Mouse (Mus musculus) lung, postnatal 4 days (tissue): ENCODE measurements around the gene Ctns.

Experiments
- DNase-seq, 2 experiments: peaks; one replicate each; pipeline ENCODE4 v3.0.0; 2021

Ctns gene

GRCm38 (mm10) chr11:73187231-73187630 lies 11.6 kb downstream of the Ctns start:
- DNase-seq, result peak in 1 of 2 experiments; percentile 17

GRCm38 (mm10) chr11:73185872-73186615 lies 12.8 kb downstream of the Ctns start:
- peak in 1 of 2 experiments; percentile 18 for DNase-seq

GRCm38 (mm10) chr11:73177895-73178294 lies 20.9 kb downstream of the Ctns start:
- DNase-seq, result no peak

DNA sequence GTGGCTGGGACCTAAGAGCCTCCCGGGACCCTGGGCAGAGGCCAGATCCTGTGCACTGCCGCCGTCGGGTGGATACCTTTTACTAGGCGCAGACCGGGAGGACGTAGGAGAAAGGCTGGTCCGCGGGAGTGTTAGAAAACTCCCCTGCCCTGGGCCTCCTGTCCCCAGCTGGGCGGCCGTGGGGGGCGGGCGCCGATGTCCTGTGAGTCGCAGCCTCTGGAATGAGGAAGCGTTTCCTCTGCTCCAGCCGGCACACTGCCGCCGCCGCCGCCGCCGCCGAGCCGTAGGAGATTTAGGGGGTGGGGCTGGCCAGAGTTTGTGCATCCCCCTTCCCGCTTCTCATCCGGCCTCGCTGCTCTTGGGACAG lies 21.4 kb downstream of the Ctns start:
- peak; percentile 89 to 95 for DNase-seq

DNA sequence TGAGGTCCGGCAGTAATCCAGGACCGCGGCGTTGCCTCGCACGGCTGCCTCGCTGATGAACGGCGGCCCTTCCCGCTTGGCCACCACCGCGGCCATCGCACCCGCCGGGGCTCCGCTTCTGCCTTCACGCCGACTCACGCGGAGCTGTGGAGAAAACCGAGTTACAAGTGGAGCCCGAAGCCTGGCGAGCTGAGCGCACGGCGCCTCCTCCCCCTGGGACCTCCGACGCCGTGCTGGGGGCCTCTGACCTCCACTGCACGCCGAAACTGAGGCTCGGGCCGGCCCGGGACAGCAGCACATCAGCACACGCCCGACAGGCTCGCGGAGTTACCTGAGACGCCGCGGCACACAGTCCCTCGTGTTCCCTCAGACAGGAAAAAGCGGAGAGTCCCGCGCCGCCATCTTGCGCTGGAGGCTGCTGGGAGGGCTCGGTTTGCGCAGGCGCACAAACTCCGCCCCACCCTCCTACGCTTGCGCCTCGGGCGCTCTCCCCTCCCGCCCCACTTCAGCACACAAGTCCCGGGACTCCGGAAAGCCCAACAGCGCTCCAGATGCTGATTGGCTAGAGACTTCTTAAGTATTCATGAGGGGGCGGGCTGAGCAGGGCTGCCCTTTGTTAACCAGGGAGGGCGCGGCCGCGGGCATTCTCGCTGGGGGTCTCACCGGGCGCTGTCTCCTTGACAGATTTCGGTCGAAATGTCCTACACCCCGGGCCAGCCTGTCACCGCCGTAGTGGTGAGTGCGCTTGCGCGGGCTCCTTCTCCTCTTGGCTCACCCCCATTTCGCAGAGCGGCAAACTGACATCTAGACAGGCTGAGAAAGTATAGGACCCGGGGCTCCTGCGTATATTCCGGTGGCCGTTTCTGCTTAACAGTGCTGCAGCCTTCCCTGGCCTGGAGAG lies 22.0 kb downstream of the Ctns start, which contains the start of the genes Emc6 and Tax1bp3:
Emc6 (minus strand) TSS at position 430 of the 901 bp plus-strand sequence.
Tax1bp3 (plus strand) TSS at position 476 of the 901 bp plus-strand sequence.
- DNase-seq, result peak; percentile 98

GRCm38 (mm10) chr11:73176186-73176585 lies 22.7 kb downstream of the Ctns start:
- no peak for DNase-seq

- DNase-seq, result peak; percentile 70 to 88
Measured at GRCm38 (mm10) chr11:73175612-73176011, 23.2 kb downstream of the Ctns start.

DNA sequence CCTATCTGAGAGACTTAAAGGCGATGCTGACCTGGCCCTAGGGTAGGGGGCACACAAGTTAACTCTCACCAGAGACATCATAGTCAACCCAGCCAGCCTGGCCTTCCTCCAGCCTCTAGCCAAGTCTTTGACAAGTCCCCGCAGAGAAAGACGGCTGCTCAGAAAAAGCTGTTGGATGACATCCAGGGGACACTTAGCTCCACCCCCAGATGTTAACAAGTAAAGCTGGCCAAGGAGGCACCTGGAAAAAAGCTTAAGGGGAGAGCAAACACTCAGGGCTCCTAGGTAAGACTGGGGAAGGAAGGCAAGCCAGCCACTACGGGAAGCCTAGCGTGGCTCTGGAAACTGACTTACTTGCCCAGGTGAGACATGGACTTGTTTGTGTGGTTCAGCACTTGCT lies 26.7 kb downstream of the Ctns start:
- DNase-seq, result peak; percentile 78 to 83

DNA sequence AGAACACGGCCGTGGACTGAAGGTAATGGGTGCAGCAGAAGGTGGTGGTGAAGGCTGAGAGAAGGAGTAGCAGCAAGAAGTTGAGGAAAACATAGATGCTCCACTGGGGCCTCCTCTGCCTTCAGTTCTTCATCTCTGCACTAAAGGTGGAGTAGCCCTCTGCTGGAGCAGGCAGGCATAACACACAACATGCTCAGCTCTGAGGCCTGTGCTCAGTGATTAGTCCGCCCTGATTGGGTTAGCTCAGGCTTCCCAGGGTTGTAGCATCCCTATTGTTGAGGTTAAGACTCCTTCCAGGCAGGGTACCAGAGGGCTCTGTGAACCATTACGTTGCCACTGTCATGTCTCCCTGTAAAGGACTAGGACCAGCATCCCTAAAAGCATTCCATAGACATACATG lies 29.6 kb downstream of the Ctns start:
- peak; percentile 57 to 73 for DNase-seq

GRCm38 (mm10) chr11:73168576-73168975 lies 30.3 kb downstream of the Ctns start:
- no peak for DNase-seq

DNA sequence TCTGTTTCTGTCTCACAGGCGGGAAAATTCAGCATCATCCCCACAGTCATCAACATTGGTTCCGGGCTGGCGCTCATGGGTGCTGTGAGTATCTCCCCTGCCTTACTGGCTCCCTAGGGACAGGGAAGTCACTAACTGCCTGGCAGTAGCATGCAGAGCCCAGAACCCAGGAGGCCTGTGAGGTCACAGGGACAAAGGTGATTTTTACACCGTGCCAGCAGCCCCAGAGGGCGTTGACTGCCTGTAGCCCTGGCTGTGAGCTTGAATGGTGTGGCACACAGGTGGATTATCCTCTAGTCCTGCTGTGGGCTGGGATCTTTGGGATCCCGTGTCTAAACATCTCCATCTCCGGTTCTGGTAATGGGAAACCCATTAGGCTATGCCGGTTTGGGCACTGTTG lies 30.8 kb downstream of the Ctns start:
- no peak for DNase-seq

DNA sequence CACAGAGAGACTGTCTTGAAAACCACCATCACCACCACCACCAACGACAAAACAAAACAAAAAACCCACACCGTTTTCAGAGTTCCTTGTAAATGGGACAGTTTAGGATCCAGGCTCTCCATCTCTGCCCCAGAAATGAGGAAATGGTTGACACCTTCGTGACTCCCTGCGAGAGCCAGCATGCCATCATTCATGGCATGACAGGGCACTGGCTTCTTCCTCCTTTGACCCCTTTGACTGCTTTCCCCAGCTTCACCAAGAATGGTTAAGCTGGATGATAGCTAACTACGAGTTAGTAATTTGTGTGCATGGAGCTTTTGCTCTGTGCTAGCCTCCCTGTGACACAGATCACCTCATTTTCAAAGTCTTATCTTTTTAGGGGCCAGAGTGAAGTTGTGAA lies 36.6 kb downstream of the Ctns start:
- DNase-seq, result no peak

- no peak for DNase-seq
Measured at GRCm38 (mm10) chr11:73161616-73162015, 37.2 kb downstream of the Ctns start.

- DNase-seq, result peak; percentile 50 to 66
Measured at GRCm38 (mm10) chr11:73160811-73161200, 38.0 kb downstream of the Ctns start.

DNA sequence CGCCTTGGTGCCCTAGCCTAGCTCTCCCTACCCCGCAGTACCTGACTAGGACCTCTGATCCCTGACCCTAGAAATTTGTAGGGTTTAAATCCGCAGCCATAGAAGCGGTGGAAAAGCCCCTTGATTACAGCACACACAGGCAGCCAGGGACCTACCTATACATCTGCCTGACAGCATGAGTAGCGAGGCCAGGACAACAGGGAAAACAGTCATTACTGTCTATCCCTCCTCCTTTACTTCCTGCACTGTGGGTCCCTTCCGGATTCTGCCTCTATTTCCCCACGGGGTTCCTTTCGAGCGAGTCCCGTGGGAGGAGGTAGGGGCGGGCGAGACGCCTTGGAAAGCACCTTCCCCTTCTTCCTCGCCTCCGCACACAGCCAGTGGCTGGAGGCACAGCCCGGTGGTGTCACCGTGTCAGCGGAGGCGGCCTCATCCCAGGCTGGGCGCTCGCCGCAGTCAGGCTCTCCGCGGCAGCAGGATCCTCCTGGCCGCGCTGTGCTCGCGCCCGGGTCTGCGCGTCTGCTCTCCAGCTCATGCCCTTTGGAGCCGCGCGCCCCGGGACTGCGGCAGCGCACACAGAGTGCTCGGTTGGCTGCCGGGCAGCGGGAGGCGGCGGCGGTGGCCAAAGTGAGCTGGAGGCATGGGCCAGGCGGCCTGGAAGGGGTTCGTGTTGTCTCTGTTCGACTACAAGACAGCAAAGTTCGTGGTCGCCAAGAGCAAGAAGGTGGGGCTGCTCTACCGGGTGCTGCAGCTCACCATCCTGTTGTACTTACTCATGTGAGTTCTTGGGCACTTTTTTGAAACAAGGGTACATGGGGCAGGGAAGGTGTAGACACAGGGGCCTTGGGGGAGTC lies 38.7 kb downstream of the Ctns start, which contains the start of gene P2rx5:
P2rx5 (plus strand) TSS at position 465 of the 854 bp plus-strand sequence.
- peak; percentile 62 to 71 for DNase-seq

- no peak for DNase-seq
Measured at GRCm38 (mm10) chr11:73155071-73155470, 43.8 kb downstream of the Ctns start.

DNA sequence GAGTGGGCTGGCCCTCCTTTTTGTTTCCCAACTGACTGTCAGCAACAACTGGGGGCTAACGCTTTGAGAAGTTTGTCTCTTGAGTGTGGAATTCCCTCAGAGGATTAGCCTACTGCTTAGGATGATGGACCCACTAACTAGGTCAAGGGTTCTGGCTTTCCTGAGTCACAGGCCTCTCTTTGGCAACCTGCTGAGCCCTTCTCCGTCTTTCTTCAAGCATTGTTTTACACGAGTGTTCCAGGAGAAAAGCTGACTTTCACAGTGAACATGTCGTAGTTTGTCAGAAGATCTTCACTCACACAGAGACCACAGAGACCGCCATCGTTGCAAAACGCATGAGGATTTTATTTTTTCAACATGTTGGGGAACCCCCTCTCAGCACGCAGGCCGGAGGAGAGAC lies 50.6 kb downstream of the Ctns start:
- DNase-seq, result peak in 1 of 2 experiments; percentile 15

DNA sequence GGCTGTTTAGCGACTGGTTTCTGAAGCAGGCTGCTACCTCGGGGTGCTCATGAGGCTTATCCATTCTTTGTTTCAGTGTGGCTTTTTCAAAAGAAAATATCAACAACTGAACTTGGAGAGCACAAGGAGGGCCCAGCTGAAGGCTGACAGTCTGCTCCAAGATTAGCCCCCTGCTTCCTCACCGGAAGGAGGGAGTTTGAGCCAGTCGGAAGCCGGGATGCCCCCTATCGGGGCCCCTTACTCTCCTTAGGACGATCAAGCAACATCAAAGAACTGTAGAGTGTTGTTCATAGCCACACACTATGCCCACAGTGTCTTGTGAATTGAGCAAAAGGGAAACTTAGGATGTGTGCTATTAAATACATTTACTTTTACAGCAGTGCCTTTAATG lies 51.9 kb downstream of the Ctns start:
- DNase-seq, result no peak

- no peak for DNase-seq
Measured at GRCm38 (mm10) chr11:73146026-73146974, 52.5 kb downstream of the Ctns start.

DNA sequence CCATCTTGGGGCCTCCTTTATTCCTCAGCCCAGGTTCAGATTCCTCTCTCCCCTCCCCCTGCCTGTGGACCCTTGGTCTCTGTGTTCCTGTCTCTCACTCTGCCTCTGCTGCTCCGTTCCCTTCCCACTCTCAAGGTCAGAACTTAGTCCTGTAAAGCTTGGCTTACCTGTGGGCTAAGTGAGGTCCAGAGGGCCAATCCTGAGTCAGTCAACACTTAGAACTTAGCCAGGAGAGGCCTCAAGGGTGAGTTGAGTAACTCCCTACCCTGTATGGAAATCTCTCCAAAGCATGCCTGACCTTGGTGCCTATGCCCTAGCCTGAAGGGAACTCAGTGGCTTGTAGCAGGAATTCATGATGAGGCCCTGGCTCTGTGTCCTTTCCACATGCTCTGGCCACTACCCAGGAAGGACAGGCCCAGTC lies 54.6 kb downstream of the Ctns start:
- DNase-seq, result peak; percentile 36 to 62
